Mouse (Mus musculus): ENCODE measurements around the gene Hoxd9. TPM values are rescaled to one million over a fixed set of nuclear protein-coding genes. Genes with fewer than 3 reads are reported as not detected.

The Hoxd9 gene
- polyA plus RNA-seq, 1 experiment = not detected

- Histone ChIP-seq H3K9me3 (ENCODE audit: control insufficient read depth, low read length) (no peaks in the 10 kb centered on the region), H3K4me3 (replicated peaks) (no peak overlapping the region), H3K36me3 (ENCODE audit: control insufficient read depth) (no peaks in the 10 kb centered on the region), H3K4me1 (ENCODE audit: control insufficient read depth) (no peaks in the 10 kb centered on the region), H3K27me3 (ENCODE audit: control insufficient read depth) (peaks cover 94% of the 10 kb centered on the region)
- TF ChIP-seq TAL1 (IDR thresholded peaks at IDR 0.05; ENCODE audit: low read length) (no peak), GATA1 (IDR thresholded peaks at IDR 0.05; ENCODE audit: low read length) (no peak)
Measured at GRCm38 (mm10) chr2:74725171-74725570, 27.6 kb downstream of the Hoxd9 start.

- Histone ChIP-seq H3K36me3 (ENCODE audit: control insufficient read depth) (no peaks in the 10 kb centered on the region), H3K4me1 (ENCODE audit: control insufficient read depth) (no peaks in the 10 kb centered on the region), H3K27me3 (ENCODE audit: control insufficient read depth) (peaks cover 99% of the 10 kb centered on the region), H3K4me3 (replicated peaks) (no peak within 1 kb of the TSS), H3K9me3 (ENCODE audit: control insufficient read depth, low read length) (no peaks in the 10 kb centered on the region)
- no peak for TF ChIP-seq TAL1 (IDR thresholded peaks at IDR 0.05; ENCODE audit: low read length)
- TF ChIP-seq GATA1 (IDR thresholded peaks at IDR 0.05; ENCODE audit: low read length) = no peak
Measured at GRCm38 (mm10) chr2:74726551-74726950, 29.0 kb downstream of the Hoxd9 start, which contains the start of gene Gm28230. Gene Gm28230 (plus strand): TSS chr2:74726728.

- no peak overlapping the region for H3K4me3 ChIP-seq (replicated peaks)
Measured at GRCm38 (mm10) chr2:74726973-74727639, 29.6 kb downstream of the Hoxd9 start.

GRCm38 (mm10) chr2:74727640-74728302 is 30.2 kb downstream of the Hoxd9 start:
- Histone ChIP-seq H3K4me3 (replicated peaks) (no peak overlapping the region), H3K36me3 (ENCODE audit: control insufficient read depth) (no peaks in the 10 kb centered on the region), H3K9me3 (ENCODE audit: control insufficient read depth, low read length) (no peaks in the 10 kb centered on the region), H3K4me1 (ENCODE audit: control insufficient read depth) (no peaks in the 10 kb centered on the region), H3K27me3 (ENCODE audit: control insufficient read depth) (peaks cover 99% of the 10 kb centered on the region)
- TF ChIP-seq TAL1 (IDR thresholded peaks at IDR 0.05; ENCODE audit: low read length) (no peak), GATA1 (IDR thresholded peaks at IDR 0.05; ENCODE audit: low read length) (no peak)

More at GRCm38 (mm10) chr2:74726973-74727639, 29.6 kb downstream of the Hoxd9 start:
- Histone ChIP-seq H3K4me1 (ENCODE audit: control insufficient read depth) (no peaks in the 10 kb centered on the region), H3K27me3 (ENCODE audit: control insufficient read depth) (peaks cover 99% of the 10 kb centered on the region), H3K9me3 (ENCODE audit: control insufficient read depth, low read length) (no peaks in the 10 kb centered on the region), H3K36me3 (ENCODE audit: control insufficient read depth) (no peaks in the 10 kb centered on the region)
- TF ChIP-seq TAL1 (IDR thresholded peaks at IDR 0.05; ENCODE audit: low read length) (no peak), GATA1 (IDR thresholded peaks at IDR 0.05; ENCODE audit: low read length) (no peak)

GRCm38 (mm10) chr2:74728303-74728680 is 30.8 kb downstream of the Hoxd9 start:
- TF ChIP-seq TAL1 (IDR thresholded peaks at IDR 0.05; ENCODE audit: low read length) (no peak), GATA1 (IDR thresholded peaks at IDR 0.05; ENCODE audit: low read length) (no peak)
- H3K4me1 ChIP-seq (ENCODE audit: control insufficient read depth) = no peaks in the 10 kb centered on the region
- H3K27me3 ChIP-seq (ENCODE audit: control insufficient read depth) = peaks cover 99% of the 10 kb centered on the region
- no peak overlapping the region for H3K4me3 ChIP-seq (replicated peaks)
- no peaks in the 10 kb centered on the region for H3K36me3 ChIP-seq (ENCODE audit: control insufficient read depth)
- H3K9me3 ChIP-seq (ENCODE audit: control insufficient read depth, low read length) = no peaks in the 10 kb centered on the region

- no peaks in the 10 kb centered on the region for H3K36me3 ChIP-seq (ENCODE audit: control insufficient read depth)
- peaks cover 99% of the 10 kb centered on the region for H3K27me3 ChIP-seq (ENCODE audit: control insufficient read depth)
- no peaks in the 10 kb centered on the region for H3K4me1 ChIP-seq (ENCODE audit: control insufficient read depth)
- no peaks in the 10 kb centered on the region for H3K9me3 ChIP-seq (ENCODE audit: control insufficient read depth, low read length)
- no peak overlapping the region for H3K4me3 ChIP-seq (replicated peaks)
- TF ChIP-seq GATA1 (IDR thresholded peaks at IDR 0.05; ENCODE audit: low read length) = no peak
Measured at GRCm38 (mm10) chr2:74730331-74730730, 32.8 kb downstream of the Hoxd9 start.

GRCm38 (mm10) chr2:74731055-74731454 is 33.5 kb downstream of the Hoxd9 start:
- Histone ChIP-seq H3K36me3 (ENCODE audit: control insufficient read depth) (no peaks in the 10 kb centered on the region), H3K27me3 (ENCODE audit: control insufficient read depth) (peaks cover 99% of the 10 kb centered on the region), H3K4me3 (replicated peaks) (no peak overlapping the region), H3K4me1 (ENCODE audit: control insufficient read depth) (no peaks in the 10 kb centered on the region), H3K9me3 (ENCODE audit: control insufficient read depth, low read length) (no peaks in the 10 kb centered on the region)
- TF ChIP-seq TAL1 (IDR thresholded peaks at IDR 0.05; ENCODE audit: low read length) = no peak
- no peak for TF ChIP-seq GATA1 (IDR thresholded peaks at IDR 0.05; ENCODE audit: low read length)

- Histone ChIP-seq H3K27me3 (ENCODE audit: control insufficient read depth) (peaks cover 99% of the 10 kb centered on the region), H3K4me3 (replicated peaks) (no peak overlapping the region), H3K4me1 (ENCODE audit: control insufficient read depth) (no peaks in the 10 kb centered on the region), H3K36me3 (ENCODE audit: control insufficient read depth) (no peaks in the 10 kb centered on the region), H3K9me3 (ENCODE audit: control insufficient read depth, low read length) (no peaks in the 10 kb centered on the region)
- TF ChIP-seq TAL1 (IDR thresholded peaks at IDR 0.05; ENCODE audit: low read length) = no peak
- TF ChIP-seq GATA1 (IDR thresholded peaks at IDR 0.05; ENCODE audit: low read length) = no peak
Measured at GRCm38 (mm10) chr2:74731799-74732512, 34.4 kb downstream of the Hoxd9 start.
